Mouse (Mus musculus) heart, adult 11 months (tissue): ENCODE measurements around the gene Mlec.
A peak's percentile ranks its signal among the peaks of the same experiment; 100 is the strongest.
"Not testable (repeated sequence)": the region's sequence is repeated elsewhere in the genome, so short reads cannot be mapped to it uniquely, and the experiment has no call there.

Experiments
- DNase-seq: peaks from one replicate; pipeline ENCODE4 v3.0.0; 2022

The Mlec gene

DNA sequence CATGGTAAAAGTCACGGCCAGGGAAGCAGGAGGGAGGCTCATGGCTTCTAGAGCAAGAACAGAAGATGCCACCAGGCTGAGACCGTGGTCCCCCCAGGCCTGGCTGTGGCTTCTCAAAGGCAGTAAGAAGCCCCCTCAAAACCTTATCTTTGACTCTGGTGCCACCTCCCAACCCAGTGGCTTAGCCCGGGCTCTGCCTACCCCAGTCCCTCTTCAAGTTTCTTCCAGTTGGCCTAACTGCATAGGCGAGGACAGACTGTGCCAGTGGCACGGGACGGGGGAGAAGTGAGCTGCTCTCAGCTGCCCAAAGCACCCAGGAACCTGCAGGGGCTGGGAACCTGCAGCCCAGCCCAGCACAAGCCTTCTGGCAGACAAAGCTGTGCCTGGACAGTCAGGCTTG, 33.3 kb downstream of the Mlec start:
- peak; percentile 90 for DNase-seq

DNA sequence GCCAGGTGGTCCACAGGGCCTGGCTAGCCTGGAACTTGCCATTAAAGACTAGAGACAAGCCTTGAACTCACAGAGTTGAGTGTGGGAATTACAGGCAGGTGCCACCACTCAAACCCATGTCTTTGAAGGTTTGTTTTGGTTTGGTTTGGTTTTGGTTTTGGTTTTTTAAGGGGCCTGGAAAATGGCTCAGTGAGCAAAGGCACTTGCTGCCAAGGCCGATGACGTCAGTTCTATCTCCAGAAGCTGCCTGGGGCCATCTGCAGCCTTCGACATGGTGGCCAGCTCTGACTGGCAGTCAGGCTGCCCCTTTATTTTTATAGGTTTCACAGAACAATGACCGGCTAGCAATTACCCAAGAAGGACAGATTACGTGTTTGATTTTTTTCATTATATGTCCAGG, 37.0 kb downstream of the Mlec start:
- peak; percentile 88 for DNase-seq

DNA sequence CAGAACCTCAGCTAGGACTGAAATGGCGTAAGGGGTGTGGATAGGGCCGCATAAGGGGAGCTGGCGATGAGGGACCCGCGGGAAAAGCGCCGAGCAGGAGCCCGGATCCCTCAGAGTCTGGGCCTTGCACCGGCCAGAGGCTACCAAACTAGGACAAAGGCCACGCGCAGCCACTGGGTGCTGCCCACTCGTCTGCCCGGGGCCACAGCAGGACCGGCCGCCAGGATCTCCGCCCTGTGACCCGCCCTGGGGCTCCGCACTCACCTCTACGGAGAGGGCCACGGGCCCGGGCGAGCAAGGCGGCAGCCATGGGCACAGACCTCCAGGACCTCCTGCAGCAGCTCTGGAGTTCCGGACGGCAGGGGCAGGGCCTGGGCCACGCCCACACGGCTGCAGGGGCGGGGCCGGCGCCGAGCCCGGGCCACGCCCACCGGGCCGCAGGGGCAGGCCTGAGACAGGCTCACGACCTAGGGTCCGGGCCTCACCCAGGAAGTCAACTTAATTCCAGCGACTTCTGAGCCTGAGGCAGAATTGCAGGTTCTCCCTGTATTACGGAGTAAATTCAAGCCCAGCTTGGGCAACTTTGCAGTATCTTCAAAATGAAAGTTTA, 38.9 kb downstream of the Mlec start, which contains the start of gene Acads:
Gene Acads, minus strand, starts transcription at position 386 of the 610 bp plus-strand sequence.
- DNase-seq, result peak; percentile 99

DNA sequence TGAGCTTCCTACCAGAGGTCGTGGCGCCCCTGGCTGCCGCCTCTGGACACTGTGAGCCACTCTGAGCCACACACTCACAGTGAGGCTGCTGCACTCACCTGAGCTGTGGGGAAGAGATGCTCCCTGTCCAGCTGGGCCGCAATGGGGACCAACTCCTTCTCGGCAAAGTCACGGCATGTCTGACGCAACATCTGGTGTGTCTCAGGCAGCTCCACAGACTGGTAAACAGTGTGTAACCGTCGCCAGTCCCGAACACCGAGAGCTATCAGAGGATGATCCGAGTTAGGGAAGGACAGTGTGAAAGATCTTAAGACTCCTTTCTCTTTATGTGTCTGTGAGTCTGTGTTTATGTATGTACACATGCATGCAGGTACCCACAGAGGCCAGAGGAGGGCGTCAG, 40.5 kb downstream of the Mlec start:
- no peak for DNase-seq

DNA sequence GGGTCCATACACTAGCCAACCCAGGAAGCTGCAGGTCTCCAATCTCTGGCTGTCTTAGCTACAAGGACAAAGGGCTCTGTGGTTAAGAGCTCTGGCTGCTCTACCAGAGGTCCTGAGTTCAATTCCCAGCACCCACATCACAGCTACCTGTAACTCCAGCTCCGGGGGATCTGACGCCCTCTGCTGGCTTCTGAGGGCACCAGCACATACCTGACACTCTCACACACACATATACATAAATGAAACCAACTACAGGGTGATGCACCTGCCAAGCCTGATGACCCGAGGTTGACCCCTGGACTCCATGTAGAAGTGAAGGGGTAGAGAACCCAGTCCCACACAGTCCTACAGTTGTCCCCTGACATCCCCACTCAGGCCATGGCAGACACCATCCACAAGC, 41.6 kb downstream of the Mlec start:
- no peak for DNase-seq

DNA sequence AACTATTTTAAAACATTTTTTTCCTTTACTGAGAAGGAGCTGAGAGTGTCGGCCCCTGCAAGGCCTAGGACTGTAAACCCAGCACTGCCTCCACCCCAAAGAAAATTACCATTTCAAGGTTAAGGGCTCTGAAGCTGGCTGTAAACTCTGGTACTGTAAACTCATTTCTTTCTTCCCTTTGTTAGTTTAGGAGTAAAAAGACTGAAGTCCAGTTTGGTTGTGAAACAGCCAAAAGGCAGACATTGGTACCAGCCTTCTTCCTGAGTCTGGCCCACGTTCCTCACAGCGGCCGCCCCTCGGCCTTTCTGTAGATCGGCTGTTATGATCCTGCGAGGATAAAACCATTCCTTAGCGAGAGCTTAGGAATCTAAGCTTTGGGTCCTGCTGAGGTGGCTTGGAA, 43.5 kb downstream of the Mlec start:
- no peak for DNase-seq

DNA sequence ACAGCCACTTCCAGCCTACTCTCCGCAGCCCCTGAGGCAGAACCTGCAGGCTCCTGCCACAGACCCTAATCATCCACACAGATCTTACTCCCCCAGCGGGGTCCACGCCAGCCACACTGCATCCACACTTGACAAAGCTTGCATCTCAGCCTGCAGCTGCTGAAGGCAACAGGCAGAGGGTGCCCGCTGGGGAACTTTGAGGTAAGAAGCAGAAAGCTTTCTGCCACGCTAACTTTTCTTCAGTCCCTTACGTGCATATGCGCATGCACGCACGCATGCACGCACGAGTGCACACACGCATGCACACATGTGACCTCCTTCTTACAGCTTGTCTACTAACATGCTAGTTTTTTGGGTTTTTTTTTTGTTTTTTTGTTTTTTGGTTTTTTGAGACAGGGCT, 44.7 kb downstream of the Mlec start:
- peak; percentile 80 for DNase-seq

DNA sequence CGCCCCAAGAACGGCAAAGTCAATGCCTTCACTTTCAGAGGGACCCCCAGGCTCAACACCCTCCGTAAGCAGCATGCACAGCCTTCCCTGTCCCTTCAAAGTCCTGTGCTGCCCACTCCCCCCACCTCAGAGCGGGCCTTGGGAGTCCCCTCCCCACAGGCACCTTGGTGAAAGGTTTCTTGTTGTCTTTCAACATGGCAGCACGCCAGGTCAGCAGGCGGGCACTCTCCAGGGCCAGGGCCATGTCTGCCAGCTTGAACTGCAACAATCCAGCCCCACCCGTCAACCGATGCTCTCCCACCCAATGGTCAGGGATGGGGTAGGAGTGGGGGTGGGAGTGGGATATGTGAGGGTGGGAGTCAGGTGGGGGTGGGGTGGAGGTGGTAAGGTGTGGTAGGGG, 46.8 kb downstream of the Mlec start:
- DNase-seq, result no peak

DNA sequence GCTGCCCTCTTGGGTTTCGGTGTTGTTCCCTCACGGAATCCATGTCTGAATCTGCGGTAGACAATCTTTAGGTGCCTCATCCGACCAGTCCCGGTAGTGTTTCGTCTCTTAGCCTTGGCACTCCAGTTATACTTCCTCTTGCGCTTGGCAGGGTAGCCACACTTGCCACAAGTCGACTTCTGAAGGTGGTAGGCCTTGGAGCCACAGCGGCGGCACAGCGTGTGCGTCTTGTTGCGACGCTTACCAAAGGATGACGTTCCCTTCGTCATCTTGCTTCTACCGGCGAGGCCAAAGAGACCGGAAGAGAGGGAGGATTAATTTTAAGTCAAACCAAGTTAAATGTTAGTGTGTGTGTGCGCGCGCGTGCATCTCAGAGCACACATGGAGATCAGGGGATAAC, 54.7 kb downstream of the Mlec start:
- not testable (repeated sequence) for DNase-seq

DNA sequence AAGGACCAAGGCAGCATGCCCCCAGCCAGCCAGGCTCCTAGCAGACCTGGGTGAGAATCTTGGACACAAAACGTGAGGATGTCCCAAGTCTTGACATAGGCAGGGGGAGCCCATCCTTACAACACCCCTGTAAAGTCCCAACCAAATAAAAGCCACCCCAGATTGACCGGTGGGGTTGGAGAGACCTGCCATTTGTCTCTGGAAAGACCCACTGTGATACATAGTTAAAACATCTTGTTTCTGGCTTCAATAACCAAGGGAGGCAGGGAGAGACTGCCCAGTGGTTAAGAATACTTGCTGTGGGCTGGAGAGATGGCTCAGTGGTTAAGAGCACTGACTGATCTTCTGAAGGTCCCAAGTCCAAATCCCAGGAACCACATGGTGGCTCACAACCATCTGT, 55.7 kb downstream of the Mlec start:
- DNase-seq, result peak; percentile 89

DNA sequence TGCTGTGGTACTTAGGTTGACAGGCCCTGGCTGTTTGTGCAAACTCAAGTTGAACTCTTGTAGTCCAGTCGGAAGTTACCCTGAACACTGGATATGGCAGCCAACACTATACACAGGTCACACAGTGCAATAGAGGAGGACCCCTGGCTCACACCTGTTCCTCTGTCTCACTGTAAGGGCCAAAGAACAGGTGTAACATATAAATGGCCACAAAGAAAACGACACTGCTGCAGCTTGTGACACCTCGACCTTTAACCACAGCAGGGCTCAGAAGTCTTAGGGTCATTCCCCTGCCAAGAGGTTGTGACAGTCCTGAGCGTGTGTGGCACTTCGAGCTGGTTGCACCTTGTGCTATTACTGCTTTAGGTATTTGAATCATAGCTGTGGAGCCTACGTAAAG, 57.5 kb downstream of the Mlec start:
- DNase-seq, result peak; percentile 86

DNA sequence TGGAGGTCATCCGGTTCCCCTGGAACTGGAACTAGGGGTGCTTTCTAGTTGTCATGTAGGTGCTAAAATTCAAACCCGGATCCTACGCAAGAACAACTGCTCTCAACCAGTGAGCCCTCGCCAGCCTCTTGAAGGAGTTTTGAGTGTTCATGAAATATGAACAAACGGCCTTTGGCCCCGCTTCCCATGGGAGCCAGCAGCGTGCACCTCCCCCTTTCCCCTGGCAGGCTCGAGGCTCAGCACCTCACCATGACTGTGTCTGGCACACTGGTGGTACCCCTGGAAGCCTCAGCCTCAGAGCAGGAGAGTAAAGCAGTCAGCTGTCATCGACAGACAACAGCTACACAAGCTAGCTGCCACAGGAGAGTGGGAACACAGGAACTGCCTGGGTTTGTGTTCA, 58.0 kb downstream of the Mlec start:
- DNase-seq, result no peak

DNA sequence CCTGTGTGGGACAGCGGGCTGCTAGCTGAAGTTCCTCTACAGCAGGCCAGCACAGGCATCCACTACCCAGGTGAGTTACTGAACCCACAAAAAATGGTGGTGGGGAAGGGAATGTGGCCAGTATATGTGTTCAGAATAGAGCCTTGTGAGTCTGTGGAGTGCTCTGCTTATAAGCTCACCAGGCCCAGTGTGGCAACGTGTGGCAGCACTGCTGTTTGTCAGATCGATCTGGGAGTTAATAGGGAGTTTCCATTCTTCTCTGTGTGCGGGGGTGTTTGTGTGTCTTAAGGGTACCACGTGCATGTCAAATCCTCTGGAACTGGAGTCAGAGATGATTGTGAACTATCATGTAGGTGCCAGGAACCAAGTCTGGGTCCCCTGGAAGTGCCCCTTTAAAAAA, 58.4 kb downstream of the Mlec start:
- DNase-seq, result no peak

DNA sequence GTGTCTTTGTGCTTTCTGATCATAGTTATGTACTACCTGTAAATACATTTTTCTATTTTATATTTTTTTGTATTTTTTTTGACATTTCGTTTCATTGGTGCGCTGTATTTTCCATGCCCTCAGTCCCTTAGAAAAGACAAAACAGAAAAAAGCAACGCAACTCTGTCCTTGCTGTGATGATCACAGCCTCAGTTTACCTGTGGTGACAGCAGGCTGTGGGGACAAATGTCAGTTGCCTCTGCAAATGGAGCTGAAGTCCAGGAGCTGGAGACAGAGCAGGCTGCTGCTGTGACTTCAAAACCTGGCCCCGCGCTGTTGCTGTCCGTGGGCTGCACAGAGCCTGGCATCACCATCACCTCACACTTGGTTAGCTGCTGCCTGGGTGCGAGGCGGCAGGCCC, 59.8 kb downstream of the Mlec start, which contains the start of gene Gm10401:
Gene Gm10401, minus strand, starts transcription at position 101 of the 400 bp plus-strand sequence.
- no peak for DNase-seq
